Mouse (Mus musculus): ENCODE measurements around the gene Acin1.
A peak's percentile ranks its signal among the peaks of the same experiment; 100 is the strongest.

Acin1 gene

DNA sequence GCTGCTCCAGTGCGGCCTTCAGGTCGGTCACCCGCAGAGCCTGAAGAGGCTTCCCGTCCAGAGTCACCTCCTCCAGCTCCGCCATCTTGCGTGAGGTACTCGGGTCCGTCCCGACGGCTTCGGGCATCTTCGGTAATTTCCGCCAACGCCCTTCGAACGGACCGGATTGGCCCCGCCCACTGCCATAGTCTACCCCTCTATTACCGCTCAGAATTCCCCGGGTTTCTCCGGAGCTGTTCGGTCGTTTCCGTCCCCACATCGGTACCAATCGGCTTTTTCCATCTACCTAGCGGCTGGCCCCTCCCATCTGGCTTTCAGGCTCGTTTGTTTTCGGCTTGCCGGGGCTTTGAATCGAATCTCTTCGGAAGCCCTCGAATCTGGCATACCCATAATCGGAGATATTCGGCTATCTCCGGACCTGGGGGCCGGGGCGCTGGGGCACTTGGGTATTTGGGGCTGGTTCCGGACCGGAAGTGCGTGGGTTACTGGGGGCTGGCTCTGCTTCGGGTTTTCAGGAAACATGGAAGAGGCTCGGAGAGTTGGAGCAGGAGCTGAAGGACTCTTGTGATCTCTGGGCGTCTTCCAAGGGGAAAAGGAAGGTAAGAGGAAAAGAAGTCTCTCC is at the start of gene Acin1:
Acin1 (minus strand) TSS at position 410 of the 622 bp plus-strand sequence.
- DNase-seq: peak; percentile 100

GRCm38 (mm10) chr14:54735221-54735620 is 48.5 kb upstream of the Acin1 start:
- no peak for DNase-seq

- DNase-seq: no peak
Measured at GRCm38 (mm10) chr14:54734004-54734403, 47.3 kb upstream of the Acin1 start.

DNA sequence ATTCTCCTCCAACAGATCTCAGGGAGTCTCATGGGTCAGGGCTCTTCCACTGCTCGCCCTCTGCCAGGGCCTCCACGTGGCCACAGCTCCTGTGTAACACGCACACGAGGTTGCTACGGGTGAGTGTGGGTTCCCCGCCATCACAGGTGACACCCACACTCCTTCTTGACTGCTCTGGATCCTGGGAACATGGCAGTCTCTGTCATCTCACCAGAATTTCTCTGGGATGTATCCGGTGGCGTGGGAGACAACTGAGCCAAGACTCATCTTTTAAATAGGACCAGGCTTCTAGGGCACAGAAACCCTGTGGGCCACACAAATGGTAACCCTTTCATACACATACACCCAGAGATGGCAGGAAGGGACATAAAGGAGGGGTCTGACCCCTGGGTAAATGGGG is 45.5 kb upstream of the Acin1 start:
- DNase-seq: no peak

DNA sequence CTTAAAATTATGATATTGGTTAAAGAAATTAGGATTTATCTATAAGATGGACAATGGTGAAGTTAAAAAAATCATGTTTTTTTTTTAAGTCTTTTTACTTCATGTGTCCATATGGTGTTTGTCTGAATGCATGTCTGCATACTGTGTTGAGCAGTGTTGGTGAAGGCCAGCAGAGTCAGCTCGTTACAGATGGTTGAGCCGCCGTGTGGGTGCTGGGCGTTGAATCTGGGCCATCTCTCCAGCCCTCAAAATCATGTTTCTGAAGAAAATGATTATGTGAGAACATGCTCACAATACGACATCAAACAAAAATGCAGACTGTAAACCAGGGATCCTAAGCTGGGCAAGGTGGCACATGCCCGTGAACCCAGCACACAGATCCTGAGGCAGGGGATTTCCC is 43.6 kb upstream of the Acin1 start:
- no peak for DNase-seq

DNA sequence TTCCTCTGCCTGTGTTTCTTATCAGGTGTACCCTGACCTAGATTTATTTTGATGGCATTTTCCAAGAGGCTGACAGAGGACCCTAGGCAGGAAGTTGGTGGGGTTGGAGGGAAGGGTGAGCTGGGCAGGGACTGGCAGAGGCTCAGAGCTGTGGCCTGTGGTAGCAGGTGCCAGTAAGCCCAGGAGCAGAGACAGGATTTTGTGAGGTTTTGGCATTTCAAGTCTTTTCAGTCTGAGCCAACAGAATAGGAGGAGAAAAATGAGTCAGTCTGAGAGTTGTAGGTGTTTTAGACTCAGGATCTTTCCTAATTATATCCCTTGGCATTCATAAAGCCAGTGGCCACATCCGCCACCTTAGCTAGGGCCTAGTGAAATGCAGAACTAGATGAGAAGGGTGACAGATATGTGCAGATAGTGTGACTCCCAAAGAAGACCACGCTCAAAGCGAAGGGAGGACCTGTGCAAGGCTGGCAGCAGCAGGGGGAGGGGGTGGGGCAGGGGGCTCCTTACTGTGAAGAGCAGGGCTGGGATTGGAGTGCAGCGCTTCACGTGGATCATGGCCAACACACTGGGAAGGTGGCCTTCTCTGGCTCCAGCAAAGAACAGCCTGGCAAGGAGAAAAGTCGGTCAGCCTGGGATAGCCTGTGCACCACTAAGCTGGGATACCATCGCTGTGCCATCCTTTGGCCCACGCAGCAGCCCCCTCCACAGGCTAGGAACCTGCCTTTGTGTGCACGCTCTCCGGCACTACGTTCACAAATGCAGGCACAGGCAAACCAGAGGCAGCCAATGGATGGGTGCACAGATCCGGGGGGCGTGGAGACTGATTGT is 42.3 kb upstream of the Acin1 start:
- DNase-seq: no peak

- no peak for DNase-seq
Measured at GRCm38 (mm10) chr14:54727565-54727964, 40.8 kb upstream of the Acin1 start.

- no peak for DNase-seq
Measured at GRCm38 (mm10) chr14:54724049-54724448, 37.3 kb upstream of the Acin1 start.

GRCm38 (mm10) chr14:54721711-54722110 is 35.0 kb upstream of the Acin1 start:
- DNase-seq: no peak

GRCm38 (mm10) chr14:54720654-54721350 is 34.1 kb upstream of the Acin1 start:
- no peak for DNase-seq

GRCm38 (mm10) chr14:54720041-54720440 is 33.3 kb upstream of the Acin1 start:
- DNase-seq: no peak

DNA sequence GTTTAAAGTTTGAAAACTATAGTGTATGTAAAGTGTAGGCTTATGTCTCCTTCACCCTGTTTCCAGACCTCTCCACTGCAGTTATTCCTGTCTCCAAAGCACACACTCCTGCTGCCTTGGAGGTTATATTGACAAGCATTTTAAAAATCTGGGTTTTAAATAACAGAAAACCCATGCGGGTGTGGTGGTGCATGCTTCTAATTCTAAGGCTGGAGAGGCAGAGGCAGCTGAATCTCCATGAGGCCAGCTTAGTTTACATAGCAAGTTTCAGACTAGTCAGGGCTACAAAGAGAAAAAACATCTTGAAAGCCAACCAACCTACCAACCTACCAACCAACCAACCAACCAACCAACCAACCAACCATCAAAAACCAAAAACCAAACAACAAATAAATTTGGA is 28.7 kb upstream of the Acin1 start:
- DNase-seq: no peak

GRCm38 (mm10) chr14:54714617-54715081 is 27.9 kb upstream of the Acin1 start:
- DNase-seq: peak; percentile 71

- DNase-seq: peak; percentile 75
Measured at GRCm38 (mm10) chr14:54714121-54714520, 27.4 kb upstream of the Acin1 start.

GRCm38 (mm10) chr14:54712861-54713260 is 26.1 kb upstream of the Acin1 start:
- no peak for DNase-seq

DNA sequence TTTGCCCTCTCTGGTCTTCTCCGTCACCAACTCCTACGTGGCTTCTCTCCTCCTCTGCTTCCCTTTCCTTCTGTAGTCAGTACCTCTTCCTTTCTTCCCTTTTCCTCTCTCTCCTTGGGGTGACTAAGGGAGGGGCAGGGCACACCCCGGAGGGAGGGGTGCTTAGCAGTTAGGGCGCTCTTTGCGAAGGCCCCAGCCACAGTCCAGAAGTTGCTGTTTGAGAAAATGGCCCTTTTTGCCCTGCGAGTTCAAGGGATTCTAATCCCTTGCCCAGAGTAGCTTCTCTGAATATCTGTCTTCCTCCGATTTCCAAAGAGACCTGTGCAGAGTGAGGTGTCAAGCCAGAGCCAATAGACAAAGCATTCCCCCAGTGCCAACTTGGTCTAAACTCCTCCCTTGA is 25.3 kb upstream of the Acin1 start, which contains the start of gene Cebpe:
Cebpe (minus strand) TSS at position 101 of the 400 bp plus-strand sequence.
- no peak for DNase-seq

DNA sequence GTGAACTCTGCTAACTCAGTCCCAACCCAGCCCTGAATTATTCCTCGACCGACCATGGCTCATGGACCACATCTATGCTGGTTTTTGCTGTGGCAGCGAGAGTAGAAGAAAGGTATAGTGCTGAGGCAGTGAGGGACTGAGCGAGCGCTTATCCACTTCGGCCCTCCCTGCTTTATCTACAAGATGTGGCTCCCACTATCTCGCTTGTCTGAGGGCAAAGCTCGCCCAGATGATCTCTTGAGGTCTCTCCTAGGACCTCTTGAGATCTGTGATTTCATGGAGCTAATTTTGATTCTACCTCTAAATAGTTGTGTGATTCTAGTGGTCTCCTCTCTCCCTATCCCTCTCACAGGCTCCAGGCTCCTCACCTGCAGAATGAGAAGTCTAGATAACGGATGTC is 22.3 kb upstream of the Acin1 start:
- no peak for DNase-seq

DNA sequence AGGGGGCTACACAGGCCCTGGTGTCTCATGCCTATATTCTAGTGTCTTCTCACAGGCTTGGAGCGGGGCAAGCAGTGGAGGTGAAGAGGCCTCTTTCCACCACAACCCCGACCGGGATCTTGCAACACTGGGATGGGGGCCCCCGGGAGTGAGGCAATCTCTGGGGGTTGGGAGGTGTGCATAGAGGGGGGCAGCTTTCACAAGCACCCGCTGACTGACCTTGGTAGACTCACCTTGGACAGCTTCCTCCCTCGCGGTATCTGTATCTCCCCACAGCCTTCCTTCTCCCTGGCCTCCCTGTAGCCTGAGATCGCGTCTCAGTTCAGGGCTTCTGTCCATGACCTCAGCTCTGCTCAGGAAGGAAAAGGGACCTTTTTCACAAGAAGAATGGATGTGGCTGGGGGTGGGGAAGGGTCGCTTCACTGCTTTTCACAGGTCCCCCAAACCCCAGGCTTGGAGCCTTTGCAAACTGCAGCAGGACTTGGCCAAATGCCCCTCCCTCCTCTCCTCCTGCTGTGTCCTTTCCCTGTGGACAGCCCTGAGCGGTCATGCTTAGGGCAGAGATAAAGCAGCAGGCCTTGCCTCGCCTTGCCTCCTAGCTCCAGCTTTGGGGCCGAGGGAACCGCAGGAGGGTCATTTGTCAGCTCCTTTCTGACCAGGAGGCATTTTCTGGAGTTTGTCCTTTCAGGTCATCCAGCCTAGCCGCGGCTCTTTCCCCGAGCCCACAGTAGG is 20.0 kb upstream of the Acin1 start:
- DNase-seq: no peak

GRCm38 (mm10) chr14:54705844-54706243 is 19.1 kb upstream of the Acin1 start:
- DNase-seq: no peak

- DNase-seq: no peak
Measured at GRCm38 (mm10) chr14:54703207-54703606, 16.5 kb upstream of the Acin1 start.

GRCm38 (mm10) chr14:54701298-54701697 is 14.6 kb upstream of the Acin1 start:
- DNase-seq: peak; percentile 88

DNA sequence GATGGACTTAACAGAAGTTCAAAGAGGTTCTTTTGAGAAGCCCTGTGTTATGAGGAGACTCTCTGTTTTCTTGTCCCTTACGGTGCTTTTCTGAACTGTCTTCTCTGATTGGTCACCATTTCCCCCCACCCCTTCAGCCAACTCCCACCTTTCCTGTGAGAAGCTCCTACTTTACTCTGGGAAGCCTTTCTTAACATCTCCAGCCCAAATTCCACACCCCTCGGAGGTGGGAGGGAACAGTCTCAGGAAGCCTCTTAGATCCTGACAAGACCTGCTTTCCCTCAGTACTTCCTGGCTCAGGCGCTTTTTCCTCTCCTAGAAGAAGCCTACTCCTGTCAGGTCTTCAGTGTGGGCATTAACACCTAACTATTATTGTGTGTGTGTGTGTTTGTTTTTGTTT is 12.9 kb upstream of the Acin1 start:
- DNase-seq: no peak

DNA sequence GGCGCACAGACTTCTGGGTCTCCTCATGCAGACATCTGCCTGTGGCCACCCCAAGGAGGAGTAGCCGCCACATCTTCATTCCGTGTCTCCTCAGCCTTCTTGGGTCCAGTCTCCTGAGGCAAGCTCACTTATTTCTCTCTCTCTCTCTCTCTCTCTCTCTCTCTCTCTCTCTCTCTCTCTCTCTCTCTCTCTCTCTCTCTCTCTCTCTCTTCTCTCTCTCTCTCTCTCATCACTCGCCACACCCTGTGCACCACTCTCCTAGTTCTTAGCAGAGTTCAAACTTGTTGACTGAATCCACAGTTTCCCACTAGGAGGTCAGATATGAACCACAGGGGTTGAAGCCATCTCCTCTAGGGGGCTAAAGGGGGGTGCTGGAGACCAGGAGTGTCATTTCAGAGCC is 12.0 kb upstream of the Acin1 start, which contains the start of gene Gm29776:
Gm29776 (minus strand) TSS at position 101 of the 400 bp plus-strand sequence.
- no peak for DNase-seq
